Mouse (Mus musculus): Measurements from ENCODE around the gene Inpp5d. TPM values are rescaled to one million over a fixed set of nuclear protein-coding genes. Genes with fewer than 3 reads are reported as not detected.

Gene Inpp5d
- total RNA-seq, 4 experiments from 2014 or later, result 1.8 to 3.9 (median 2.6) TPM

GRCm38 (mm10) chr1:87769263-87769662 is 149.2 kb downstream of the Inpp5d start:
- DNase-seq (ENCODE audit: low spot score in 2 of 2), result no peak

Other genes starting within 250 kb of the Inpp5d start
- under 1 TPM in 1 of 4 experiments, not detected in 3; 0.54 TPM for gene Kcnj13, start 225.6 kb upstream of the Inpp5d start, total RNA-seq (2022)
- not detected for gene Snorc, start 150.0 kb upstream of the Inpp5d start, total RNA-seq (2022)
- gene Neu2, start 110.4 kb upstream of the Inpp5d start, total RNA-seq (2022), result 10 to 100 TPM in 3 of 4 experiments, 1 to 10 TPM in 1; 8.7 to 15.9 (median 12.2) TPM
- under 1 TPM in 3 of 4 experiments, not detected in 1; 0.13 to 0.19 (median 0.16) TPM for gene Ngef, start 46.4 kb upstream of the Inpp5d start, total RNA-seq (2022)
- 10 to 100 TPM; 14.4 to 18.5 (median 16.4) TPM for gene Atg16l1, start 135.6 kb downstream of the Inpp5d start, total RNA-seq (2022)
- under 1 TPM in 1 of 4 experiments, not detected in 3; 0.16 TPM for gene Sag, start 183.4 kb downstream of the Inpp5d start, total RNA-seq (2022)
- gene Dgkd, start 233.0 kb downstream of the Inpp5d start, total RNA-seq (2022), result 10 to 100 TPM; 23.4 to 30.2 (median 28.0) TPM

Measured in gastrocnemius, adult 8-10 months (tissue).